Mouse (Mus musculus) lung, postnatal 4 days (tissue): ENCODE measurements at regions not wholly inside any gene's neighbourhood (a gene's known extent, or its start where the extent isn't known, plus 50 kb on each side); places are given as distances from the start of the nearest gene placed in this dataset.

Source experiments
- DNase-seq, 2 experiments: peaks; one replicate each; pipeline ENCODE4 v3.0.0; 2021

GRCm38 (mm10) chr13:44207400-44208005, 422.9 kb downstream of the Cd83 start:
- peak in 1 of 2 experiments; percentile 39 for DNase-seq

GRCm38 (mm10) chr13:44209036-44209435, 424.5 kb downstream of the Cd83 start:
- no peak for DNase-seq

GRCm38 (mm10) chr13:44210123-44210522, 425.5 kb downstream of the Cd83 start:
- DNase-seq: no peak

- no peak for DNase-seq
These were observed 427.8 kb downstream of the Cd83 start for GRCm38 (mm10) chr13:44212356-44212755.

- DNase-seq: no peak
These were observed 428.4 kb downstream of the Cd83 start for GRCm38 (mm10) chr13:44212936-44213335.

GRCm38 (mm10) chr13:44218266-44218665, 433.7 kb downstream of the Cd83 start:
- DNase-seq: no peak

GRCm38 (mm10) chr13:44221721-44222120, 437.1 kb downstream of the Cd83 start:
- DNase-seq: peak in 1 of 2 experiments; percentile 40

GRCm38 (mm10) chr13:44222335-44222734, 437.8 kb downstream of the Cd83 start:
- peak; percentile 22 to 34 for DNase-seq

- DNase-seq: no peak
These were observed 443.3 kb downstream of the Cd83 start for GRCm38 (mm10) chr13:44227706-44228459.

GRCm38 (mm10) chr13:44228540-44229135, 444.1 kb downstream of the Cd83 start:
- peak; percentile 43 to 61 for DNase-seq

GRCm38 (mm10) chr13:44229136-44229611, 444.6 kb downstream of the Cd83 start:
- DNase-seq: no peak

- DNase-seq: no peak
These were observed 446.8 kb downstream of the Cd83 start for GRCm38 (mm10) chr13:44231403-44231802.

GRCm38 (mm10) chr13:44231868-44232715, 447.5 kb downstream of the Cd83 start:
- DNase-seq: no peak

- DNase-seq: no peak
These were observed 448.1 kb downstream of the Cd83 start for GRCm38 (mm10) chr13:44232716-44233051.

- DNase-seq: no peak
These were observed 449.7 kb downstream of the Cd83 start for GRCm38 (mm10) chr13:44234241-44234640.

GRCm38 (mm10) chr13:44235236-44235635, 450.7 kb downstream of the Cd83 start:
- DNase-seq: no peak

GRCm38 (mm10) chr13:44235941-44236340, 451.4 kb downstream of the Cd83 start:
- DNase-seq: no peak

GRCm38 (mm10) chr13:44238308-44238707, 453.7 kb downstream of the Cd83 start:
- DNase-seq: peak; percentile 34 to 40

GRCm38 (mm10) chr13:44243211-44243610, 458.6 kb downstream of the Cd83 start:
- DNase-seq: no peak

GRCm38 (mm10) chr13:44246714-44247251, 462.2 kb downstream of the Cd83 start:
- DNase-seq: no peak

- no peak for DNase-seq
These were observed 463.3 kb downstream of the Cd83 start for GRCm38 (mm10) chr13:44247861-44248260.

GRCm38 (mm10) chr13:44248401-44248800, 463.8 kb downstream of the Cd83 start:
- DNase-seq: peak in 1 of 2 experiments; percentile 20

- no peak for DNase-seq
These were observed 464.5 kb downstream of the Cd83 start for GRCm38 (mm10) chr13:44249119-44249518.
